Mouse (Mus musculus) ES-Bruce4 (cell line): ENCODE data around the gene Apoc1.

Experiments
- CTCF ChIP-seq: IDR thresholded peaks from one replicate; pipeline ENCODE4 v1.8.1; 2011; ENCODE audit warnings: low read depth, low read length
- EP300 ChIP-seq: IDR thresholded peaks from 2 replicates; pipeline ENCODE4 v1.6.1; 2011; ENCODE audit warnings: low read depth, low read length; ENCODE audit not compliant: insufficient read depth

- TF ChIP-seq EP300 (no peak), CTCF (no peak)
These were observed 4.4 kb downstream of the Apoc1 start for GRCm38 (mm10) chr7:19688101-19688500.
